In the genomic region with DNA sequence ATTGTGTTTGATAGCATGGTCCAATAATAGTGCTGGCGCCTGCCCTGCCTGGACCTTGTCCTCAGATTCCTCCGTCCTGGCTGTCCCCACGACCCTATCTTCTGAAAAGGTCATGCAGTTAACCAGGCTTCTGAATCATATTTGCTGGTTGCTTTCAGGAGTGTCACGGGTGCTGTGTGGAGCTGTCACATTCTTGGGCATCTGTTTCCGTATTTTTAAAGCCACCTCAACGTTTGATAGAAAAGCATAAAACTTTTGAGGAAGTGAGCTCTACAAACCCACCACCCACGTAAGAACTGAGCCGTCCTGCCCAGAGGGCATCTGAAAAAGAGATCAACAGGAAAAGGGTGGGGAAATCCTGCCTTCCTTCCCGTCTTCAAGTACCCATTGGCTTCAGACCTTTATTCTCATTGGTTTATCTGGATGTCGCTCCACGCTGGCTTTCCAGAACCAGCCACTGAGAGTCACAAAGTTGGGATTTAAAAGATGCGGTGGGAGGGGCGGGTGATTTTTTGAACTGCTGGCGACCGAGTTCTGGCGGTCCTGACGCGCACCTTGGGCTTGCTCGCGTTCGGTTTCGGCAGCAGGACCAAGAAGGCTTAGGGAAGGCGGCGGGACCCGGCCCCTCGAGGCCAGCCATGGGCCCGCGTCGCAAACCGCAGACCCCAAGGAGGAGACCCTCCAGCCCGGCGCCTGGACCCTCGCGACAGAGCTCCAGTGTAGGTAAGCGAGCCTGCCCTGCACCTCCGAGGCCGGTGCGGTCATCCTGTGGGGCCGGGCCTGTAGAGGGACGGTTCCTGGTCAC, we compare ENCODE assay signal across 8 mouse cellular contexts. TPM values are rescaled to one million over a fixed set of nuclear protein-coding genes. Genes with fewer than 3 reads are reported as not detected.
A peak's percentile ranks its signal among the peaks of the same experiment; 100 is the strongest.
DNase-seq lines count a peak whose midpoint lies in the region; ATAC-seq lines count a peak whose summit lies in the region.

TSS of gene Cenpa (plus strand) at position 387 of the 805 bp plus-strand sequence.

- no peaks in the 10 kb centered on the region for H3K9me3 ChIP-seq in hindbrain, embryonic 11.5 days (ENCODE audit: control insufficient read depth, low read length)

- H3K4me3 ChIP-seq in hindbrain, embryonic 11.5 days (ENCODE audit: low read depth, low read length) = peak within 1 kb of the TSS; percentile 75

- H3K4me1 ChIP-seq in hindbrain, embryonic 11.5 days (replicated peaks; ENCODE audit: control insufficient read depth, insufficient read depth, low read length) = peaks cover 3% of the 10 kb centered on the region

- ATAC-seq in hindbrain, embryonic 11.5 days (ENCODE audit: low FRiP score) = peak; percentile 95

- H3K9ac ChIP-seq in hindbrain, embryonic 11.5 days (ENCODE audit: low read depth, low read length) = peak within 1 kb of the TSS; percentile 68

- under 1% methylated on average over 40 of the region's 40 CpGs for WGBS in hindbrain, embryonic 11.5 days

- 0 out of 2 replicates have a peak within 1 kb of the TSS, but pooled peaks have one; percentile 25 for H3K27ac ChIP-seq in hindbrain, embryonic 11.5 days (ENCODE audit: low read depth, low read length)

- no peaks in the 10 kb centered on the region; the same call in 1 of the 2 replicates for H3K36me3 ChIP-seq in hindbrain, embryonic 11.5 days (ENCODE audit: control insufficient read depth, insufficient read depth, low read length)

- peak within 1 kb of the TSS; percentile 51 for H3K4me2 ChIP-seq in hindbrain, embryonic 11.5 days (replicated peaks; ENCODE audit: low read depth, low read length)

- DNase-seq in Muller cell, postnatal 12 days (ENCODE audit: inconsistent ontology term) = peak; percentile 96
- DNase-seq in cerebellum, adult 9-11 months = peak; percentile 93
- DNase-seq in frontal cortex, adult 2 months (ENCODE audit: extremely low spot score in 1 of 2, low spot score in 1 of 2) = peak; percentile 95 to 96
- DNase-seq in hindbrain, embryonic 11.5 days (ENCODE audit: low spot score) = peak; percentile 88
- peak; percentile 78 to 84 for DNase-seq in layer of hippocampus, postnatal 10 days (ENCODE audit: low spot score in 2 of 2)
- peak; percentile 97 for DNase-seq in lung, postnatal 10 days
- peak; percentile 77 for DNase-seq in ovary, postnatal 36 days (ENCODE audit: low spot score)
- peak; percentile 85 for DNase-seq in thymus, postnatal 25 days

- H3K27me3 ChIP-seq in hindbrain, embryonic 11.5 days (ENCODE audit: control insufficient read depth, insufficient read depth, low read length) = no peaks in the 10 kb centered on the region

RNA-seq across cellular contexts. Expression of gene Cenpa, which starts in this region (rescaled TPM):
- polyA plus RNA-seq in frontal cortex, adult 2 months (2012; rRNA removed) = 3.5 and 4.3 TPM in 2 replicates
- polyA plus RNA-seq in hindbrain, embryonic 11.5 days (2014; fragmentation: Nextera tagmentation; extraction: Ambion mirVana) = 324 and 338 TPM in 2 replicates
- 10 to 100 TPM in 1 of 2 experiments, 1 to 10 TPM in 1; 9.3 to 10.4 TPM for total RNA-seq in layer of hippocampus, postnatal 10 days (2021)

Comparison
In these comparisons a context has a peak if more than half of its experiments do, and no peak if none do; other contexts are left out.
1. Peak in every context shown above with its lines: DNase-seq, ATAC-seq, H3K4me3 ChIP-seq and H3K27ac ChIP-seq.
2. RNA of gene Cenpa (polyA plus RNA-seq): 324 to 338 TPM in hindbrain, embryonic 11.5 days; 3.5 to 4.3 TPM in frontal cortex, adult 2 months; every median in the first group is over 10 times any median in the second.